Mouse (Mus musculus): ENCODE data around the gene Rps6ka5. TPM values are rescaled to one million over a fixed set of nuclear protein-coding genes. Genes with fewer than 3 reads are reported as not detected.

Gene Rps6ka5
- total and polyA plus RNA-seq, 3 experiments: 0.92 to 3.3 TPM; not detected in 1

DNA sequence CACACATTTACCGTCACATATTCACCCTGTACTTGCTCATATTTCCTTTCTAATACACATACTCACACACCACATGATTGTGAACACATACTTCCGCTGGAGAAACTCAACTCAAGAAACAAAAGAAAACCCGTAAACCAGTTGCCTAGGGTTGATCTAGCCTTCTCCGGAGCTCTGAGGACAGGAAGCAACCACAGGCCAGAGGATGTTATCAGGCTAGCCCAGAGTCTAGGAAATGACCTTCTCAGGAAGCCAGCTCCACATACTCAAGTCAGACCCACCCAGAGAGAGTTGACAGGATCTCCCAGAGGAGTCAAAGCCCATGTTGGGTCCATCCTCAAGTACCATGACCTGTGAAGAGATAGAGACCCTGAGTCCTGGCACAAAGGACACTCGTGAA, 218.1 kb downstream of the Rps6ka5 start:
- peak overlapping the region; percentile 26 for H3K27ac ChIP-seq (ENCODE audit: control insufficient read depth, low read depth, low read length)
- peak; percentile 66 for DNase-seq (ENCODE audit: low read depth, low spot score)

DNA sequence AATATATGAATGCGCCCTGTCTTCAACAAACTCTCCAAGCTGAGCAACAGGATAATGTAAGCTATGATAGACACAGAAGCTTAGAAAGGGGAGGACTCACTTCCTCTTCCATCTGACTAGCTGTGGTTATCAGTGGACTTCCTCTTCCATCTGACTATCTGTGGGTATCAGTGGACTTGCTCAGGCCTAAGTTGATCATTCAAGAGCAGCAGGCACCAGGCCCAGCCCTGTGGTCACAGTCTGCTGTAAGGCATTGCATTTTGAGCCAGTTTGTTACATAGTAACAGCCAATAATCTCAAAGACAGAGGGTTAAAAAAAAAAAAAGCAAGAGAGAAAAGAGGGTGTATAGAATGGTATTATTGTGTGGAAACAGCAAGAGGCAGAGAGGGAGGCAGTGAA, 221.3 kb downstream of the Rps6ka5 start:
- Histone ChIP-seq H3K27me3 (ENCODE audit: control insufficient read depth in 1 of 2, insufficient read depth in 2 of 2, low read length in 2 of 2) (no peaks in the 10 kb centered on the region), H3K27ac (ENCODE audit: control insufficient read depth, low read depth, low read length) (peak overlapping the region; percentile 72), H3K4me1 (ENCODE audit: control insufficient read depth in 1 of 2, insufficient read depth in 2 of 2, low read length in 2 of 2) (peaks cover 5 to 27% of the 10 kb centered on the region in 2 experiments), H3K36me3 (ENCODE audit: control insufficient read depth in 1 of 2, insufficient read depth in 2 of 2, low read length in 2 of 2) (peaks cover 0 to 23% of the 10 kb centered on the region in 2 experiments; a peak in 2 of 4 replicates), H3K9ac (ENCODE audit: control insufficient read depth, low read depth, low read length, poor library complexity, severe bottlenecking) (no peak overlapping the region), H3K9me3 (replicated peaks; ENCODE audit: insufficient read depth, low read length) (no peaks in the 10 kb centered on the region), H3K4me3 (ENCODE audit: control insufficient read depth in 1 of 2, insufficient read depth in 1 of 2, low read depth in 2 of 2, low read length in 2 of 2) (no peak overlapping the region), H3K79me2 (ENCODE audit: control insufficient read depth, insufficient read depth, low read length, poor library complexity) (no peaks in the 10 kb centered on the region)
- DNase-seq (ENCODE audit: low read depth, low spot score): peak; percentile 94
- TF ChIP-seq GATA1 (IDR thresholded peaks at IDR 0.05; ENCODE audit: low read depth, low read length): peak; percentile 95
- no peak for TF ChIP-seq RAD21 (IDR thresholded peaks at IDR 0.05; ENCODE audit: low read depth, low read length)
- peak; percentile 51; the same call in 1 of the 2 replicates for TF ChIP-seq ELF1 (IDR thresholded peaks at IDR 0.05; ENCODE audit: low read depth, low read length)
- no peak for TF ChIP-seq UBTF (IDR thresholded peaks at IDR 0.05; ENCODE audit: borderline replicate concordance, insufficient read depth, low read depth, low read length)
- no peak for TF ChIP-seq CTCF (IDR thresholded peaks at IDR 0.05 in 2 of 3, conservative IDR thresholded peaks at IDR 0.05 in 1 of 3; ENCODE audit: control insufficient read depth in 1 of 3, insufficient read depth in 1 of 3, low read depth in 2 of 3, low read length in 3 of 3, poor library complexity in 1 of 3, severe bottlenecking in 1 of 3)
- 0 out of 2 replicates have a peak, but pooled peaks have one; percentile 13 for TF ChIP-seq CHD2 (IDR thresholded peaks at IDR 0.05; ENCODE audit: low read length)
- no peak for TF ChIP-seq POLR2A (IDR thresholded peaks at IDR 0.05; ENCODE audit: control insufficient read depth in 1 of 2, insufficient read depth in 1 of 2, low read depth in 1 of 2, low read length in 2 of 2, poor library complexity in 1 of 2)
- TF ChIP-seq NELFE (IDR thresholded peaks at IDR 0.05; ENCODE audit: low read depth, low read length): no peak
- no peak for TF ChIP-seq GABPA (IDR thresholded peaks at IDR 0.05; ENCODE audit: low read depth, low read length)
- TF ChIP-seq MEF2A (IDR thresholded peaks at IDR 0.05; ENCODE audit: extremely low read depth, insufficient replicate concordance, low read depth, low read length, poor library complexity, severe bottlenecking): no peak
- TF ChIP-seq JUND (IDR thresholded peaks at IDR 0.05; ENCODE audit: low read depth, low read length): no peak
- no peak for TF ChIP-seq MAFK (IDR thresholded peaks at IDR 0.05; ENCODE audit: borderline replicate concordance, low read depth, low read length)
- TF ChIP-seq NRF1 (IDR thresholded peaks at IDR 0.05; ENCODE audit: insufficient read depth, low read depth, low read length, poor library complexity, severe bottlenecking): peak; percentile 38; the same call in 1 of the 2 replicates
- 0 out of 2 replicates have a peak, but pooled peaks have one; percentile 26 for TF ChIP-seq MYC (IDR thresholded peaks at IDR 0.05; ENCODE audit: low read depth, low read length)
- no peak for TF ChIP-seq ZMIZ1 (IDR thresholded peaks at IDR 0.05; ENCODE audit: low read depth, low read length)
- no peak for TF ChIP-seq E2F4 (IDR thresholded peaks at IDR 0.05; ENCODE audit: borderline replicate concordance, low read depth, low read length)
- 0 out of 2 replicates have a peak, but pooled peaks have one; percentile 5 for TF ChIP-seq SMC3 (IDR thresholded peaks at IDR 0.05; ENCODE audit: low read depth, low read length)
- TF ChIP-seq CHD1 (IDR thresholded peaks at IDR 0.05; ENCODE audit: low read depth, low read length): 0 out of 2 replicates have a peak, but pooled peaks have one; percentile 40
- TF ChIP-seq ZKSCAN1 (IDR thresholded peaks at IDR 0.05; ENCODE audit: low read depth, low read length): peak; percentile 40; the same call in 1 of the 2 replicates
- TF ChIP-seq BHLHE40 (IDR thresholded peaks at IDR 0.05; ENCODE audit: borderline replicate concordance, low read depth, low read length): no peak; the same call in 1 of the 2 replicates

More for the DNA sequence above, 218.1 kb downstream of the Rps6ka5 start:
- H3K4me3 ChIP-seq (ENCODE audit: control insufficient read depth in 1 of 2, insufficient read depth in 1 of 2, low read depth in 2 of 2, low read length in 2 of 2): no peak overlapping the region
- no peaks in the 10 kb centered on the region for H3K79me2 ChIP-seq (ENCODE audit: control insufficient read depth, insufficient read depth, low read length, poor library complexity)
- no peak for TF ChIP-seq POLR2A (IDR thresholded peaks at IDR 0.05; ENCODE audit: control insufficient read depth in 1 of 2, insufficient read depth in 1 of 2, low read depth in 1 of 2, low read length in 2 of 2, poor library complexity in 1 of 2)
- TF ChIP-seq TCF12 (IDR thresholded peaks at IDR 0.05; ENCODE audit: low read depth, low read length): no peak
- TF ChIP-seq MAFK (IDR thresholded peaks at IDR 0.05; ENCODE audit: borderline replicate concordance, low read depth, low read length): no peak
- TF ChIP-seq SMC3 (IDR thresholded peaks at IDR 0.05; ENCODE audit: low read depth, low read length): no peak
- TF ChIP-seq ZKSCAN1 (IDR thresholded peaks at IDR 0.05; ENCODE audit: low read depth, low read length): no peak
- TF ChIP-seq EP300 (IDR thresholded peaks at IDR 0.05; ENCODE audit: low read depth in 1 of 2, low read length in 2 of 2): peak; percentile 35 to 53; a peak in 2 of 4 replicates
- no peak for TF ChIP-seq MXI1 (IDR thresholded peaks at IDR 0.05; ENCODE audit: low read depth, low read length)
- TF ChIP-seq MEF2A (IDR thresholded peaks at IDR 0.05; ENCODE audit: extremely low read depth, insufficient replicate concordance, low read depth, low read length, poor library complexity, severe bottlenecking): no peak
- TF ChIP-seq MYB (IDR thresholded peaks at IDR 0.05; ENCODE audit: low read depth, low read length): no peak
- no peak for TF ChIP-seq E2F4 (IDR thresholded peaks at IDR 0.05; ENCODE audit: borderline replicate concordance, low read depth, low read length)
- no peak for TF ChIP-seq POLR2AphosphoS2 (IDR thresholded peaks at IDR 0.05; ENCODE audit: low read length)
- no peak for TF ChIP-seq UBTF (IDR thresholded peaks at IDR 0.05; ENCODE audit: borderline replicate concordance, insufficient read depth, low read depth, low read length)
- TF ChIP-seq RAD21 (IDR thresholded peaks at IDR 0.05; ENCODE audit: low read depth, low read length): no peak
- no peak for TF ChIP-seq ELF1 (IDR thresholded peaks at IDR 0.05; ENCODE audit: low read depth, low read length)
- TF ChIP-seq NELFE (IDR thresholded peaks at IDR 0.05; ENCODE audit: low read depth, low read length): no peak
- TF ChIP-seq GATA1 (IDR thresholded peaks at IDR 0.05; ENCODE audit: low read depth, low read length): peak; percentile 62; the same call in 1 of the 2 replicates
- no peak for TF ChIP-seq CHD2 (IDR thresholded peaks at IDR 0.05; ENCODE audit: low read length)
- no peak for TF ChIP-seq MAX (IDR thresholded peaks at IDR 0.05; ENCODE audit: low read length)
- TF ChIP-seq MAZ (IDR thresholded peaks at IDR 0.05; ENCODE audit: low read depth, low read length): no peak
- no peak for TF ChIP-seq RCOR1 (IDR thresholded peaks at IDR 0.05; ENCODE audit: low read depth, low read length)
- peak; percentile 46; the same call in 1 of the 2 replicates for TF ChIP-seq MYC (IDR thresholded peaks at IDR 0.05; ENCODE audit: low read depth, low read length)
- no peak for TF ChIP-seq USF1 (IDR thresholded peaks at IDR 0.05; ENCODE audit: low read depth, low read length)
- TF ChIP-seq TAL1 (IDR thresholded peaks at IDR 0.05; ENCODE audit: low read length): peak; percentile 63
- no peak for TF ChIP-seq CTCF (IDR thresholded peaks at IDR 0.05 in 2 of 3, conservative IDR thresholded peaks at IDR 0.05 in 1 of 3; ENCODE audit: control insufficient read depth in 1 of 3, insufficient read depth in 1 of 3, low read depth in 2 of 3, low read length in 3 of 3, poor library complexity in 1 of 3, severe bottlenecking in 1 of 3)
- TF ChIP-seq GABPA (IDR thresholded peaks at IDR 0.05; ENCODE audit: low read depth, low read length): no peak
- TF ChIP-seq USF2 (IDR thresholded peaks at IDR 0.05; ENCODE audit: borderline replicate concordance in 1 of 2, insufficient read depth in 1 of 2, low read depth in 1 of 2, low read length in 2 of 2): no peak
- H3K9me3 ChIP-seq (replicated peaks; ENCODE audit: insufficient read depth, low read length): no peaks in the 10 kb centered on the region
- no peaks in the 10 kb centered on the region for H3K27me3 ChIP-seq (ENCODE audit: control insufficient read depth in 1 of 2, insufficient read depth in 2 of 2, low read length in 2 of 2)
- no peak overlapping the region for H3K9ac ChIP-seq (ENCODE audit: control insufficient read depth, low read depth, low read length, poor library complexity, severe bottlenecking)
- peaks cover 0 to 23% of the 10 kb centered on the region in 2 experiments; a peak in 2 of 4 replicates for H3K36me3 ChIP-seq (ENCODE audit: control insufficient read depth in 1 of 2, insufficient read depth in 2 of 2, low read length in 2 of 2)
- peaks cover 5 to 27% of the 10 kb centered on the region in 2 experiments for H3K4me1 ChIP-seq (ENCODE audit: control insufficient read depth in 1 of 2, insufficient read depth in 2 of 2, low read length in 2 of 2)

Measured in MEL (cell line).